Mouse (Mus musculus): ENCODE data around the gene Mpp2. TPM values are rescaled to one million over a fixed set of nuclear protein-coding genes. Genes with fewer than 3 reads are reported as not detected.

The Mpp2 gene
- polyA plus RNA-seq, 1 experiment from 2014 or later, result 13.4 TPM

- no peaks in the 10 kb centered on the region for H3K27me3 ChIP-seq
These were observed 68.6 kb downstream of the Mpp2 start for GRCm38 (mm10) chr11:102019736-102020135.

DNA sequence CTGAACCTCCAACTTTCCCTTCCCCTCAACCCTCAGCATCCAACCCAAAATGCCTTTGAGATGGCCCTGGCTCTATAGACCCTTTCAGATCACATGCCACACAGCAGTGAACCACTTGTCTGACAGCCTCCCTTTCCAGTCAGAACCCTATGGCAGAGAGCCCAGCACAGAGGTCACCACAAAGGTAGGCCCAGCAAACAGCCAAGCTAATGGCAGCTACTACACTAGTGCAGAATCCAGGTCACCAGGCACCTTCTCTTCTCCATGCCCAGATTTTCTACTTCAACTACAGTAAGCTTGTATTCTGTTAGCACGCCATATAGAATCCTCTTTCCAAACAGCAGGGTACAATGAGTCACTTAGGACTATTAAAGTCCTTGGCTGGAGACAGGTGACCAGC lies 72.2 kb downstream of the Mpp2 start:
- Histone ChIP-seq H3K27me3 (no peaks in the 10 kb centered on the region), H3K4me3 (no peak overlapping the region), H3K9ac (no peak overlapping the region), H3K36me3 (peaks cover 46% of the 10 kb centered on the region), H3K27ac (no peak overlapping the region), H3K4me1 (no peaks in the 10 kb centered on the region), H3K4me2 (replicated peaks) (no peak overlapping the region), H3K9me3 (no peaks in the 10 kb centered on the region)
- 76% methylated on average over 1 of the region's 1 CpGs for WGBS
- ATAC-seq (ENCODE audit: low FRiP score, low read depth), result no peak

More at GRCm38 (mm10) chr11:102019736-102020135, 68.6 kb downstream of the Mpp2 start:
- 79% methylated on average over 9 of the region's 9 CpGs for WGBS
- no peak overlapping the region for H3K4me2 ChIP-seq (replicated peaks)
- no peak overlapping the region for H3K4me3 ChIP-seq
- H3K27ac ChIP-seq, result no peak overlapping the region
- no peak for ATAC-seq (ENCODE audit: low FRiP score, low read depth)
- no peaks in the 10 kb centered on the region for H3K4me1 ChIP-seq
- H3K9me3 ChIP-seq, result no peaks in the 10 kb centered on the region
- peaks cover 30% of the 10 kb centered on the region for H3K36me3 ChIP-seq
- H3K9ac ChIP-seq, result no peak overlapping the region

GRCm38 (mm10) chr11:102015472-102015871 lies 72.8 kb downstream of the Mpp2 start:
- ATAC-seq (ENCODE audit: low FRiP score, low read depth), result no peak
- Histone ChIP-seq H3K4me2 (replicated peaks) (no peak overlapping the region), H3K27ac (no peak overlapping the region), H3K9ac (no peak overlapping the region), H3K36me3 (peaks cover 46% of the 10 kb centered on the region), H3K4me3 (no peak overlapping the region), H3K4me1 (peaks cover 2% of the 10 kb centered on the region; the same call in 1 of the 2 replicates), H3K9me3 (no peaks in the 10 kb centered on the region), H3K27me3 (no peaks in the 10 kb centered on the region)
- 58% methylated on average over 6 of the region's 6 CpGs for WGBS

GRCm38 (mm10) chr11:102013201-102013600 lies 75.1 kb downstream of the Mpp2 start:
- Histone ChIP-seq H3K27me3 (no peaks in the 10 kb centered on the region), H3K9me3 (no peaks in the 10 kb centered on the region), H3K4me1 (peaks cover 14% of the 10 kb centered on the region; the same call in 1 of the 2 replicates), H3K4me3 (no peak overlapping the region), H3K4me2 (replicated peaks) (no peak overlapping the region), H3K9ac (no peak overlapping the region), H3K36me3 (peaks cover 51% of the 10 kb centered on the region), H3K27ac (no peak overlapping the region)
- WGBS, result 90% methylated on average over 8 of the region's 8 CpGs
- ATAC-seq (ENCODE audit: low FRiP score, low read depth), result no peak

- peaks cover 53% of the 10 kb centered on the region for H3K36me3 ChIP-seq
- no peaks in the 10 kb centered on the region for H3K9me3 ChIP-seq
- ATAC-seq (ENCODE audit: low FRiP score, low read depth), result no peak
- H3K27ac ChIP-seq, result no peak overlapping the region
- 75% methylated on average over 8 of the region's 8 CpGs for WGBS
- no peaks in the 10 kb centered on the region for H3K27me3 ChIP-seq
- no peak overlapping the region for H3K9ac ChIP-seq
- no peak overlapping the region for H3K4me3 ChIP-seq
- no peak overlapping the region for H3K4me2 ChIP-seq (replicated peaks)
- peaks cover 14% of the 10 kb centered on the region; the same call in 1 of the 2 replicates for H3K4me1 ChIP-seq
These were observed 76.8 kb downstream of the Mpp2 start for GRCm38 (mm10) chr11:102011510-102011909.

- Histone ChIP-seq H3K9me3 (no peaks in the 10 kb centered on the region), H3K36me3 (peaks cover 58% of the 10 kb centered on the region), H3K9ac (peak overlapping the region; percentile 3; the same call in 1 of the 2 replicates), H3K4me3 (no peak overlapping the region), H3K27ac (peak overlapping the region; percentile 48; the same call in 1 of the 2 replicates), H3K4me2 (replicated peaks) (0 out of 2 replicates have a peak overlapping the region, but pooled peaks have one; percentile 2), H3K27me3 (no peaks in the 10 kb centered on the region), H3K4me1 (peaks cover 14% of the 10 kb centered on the region; the same call in 1 of the 2 replicates)
- 23% methylated on average over 13 of the region's 13 CpGs for WGBS
- ATAC-seq (ENCODE audit: low FRiP score, low read depth), result no peak
These were observed 78.2 kb downstream of the Mpp2 start for GRCm38 (mm10) chr11:102010140-102010539.

DNA sequence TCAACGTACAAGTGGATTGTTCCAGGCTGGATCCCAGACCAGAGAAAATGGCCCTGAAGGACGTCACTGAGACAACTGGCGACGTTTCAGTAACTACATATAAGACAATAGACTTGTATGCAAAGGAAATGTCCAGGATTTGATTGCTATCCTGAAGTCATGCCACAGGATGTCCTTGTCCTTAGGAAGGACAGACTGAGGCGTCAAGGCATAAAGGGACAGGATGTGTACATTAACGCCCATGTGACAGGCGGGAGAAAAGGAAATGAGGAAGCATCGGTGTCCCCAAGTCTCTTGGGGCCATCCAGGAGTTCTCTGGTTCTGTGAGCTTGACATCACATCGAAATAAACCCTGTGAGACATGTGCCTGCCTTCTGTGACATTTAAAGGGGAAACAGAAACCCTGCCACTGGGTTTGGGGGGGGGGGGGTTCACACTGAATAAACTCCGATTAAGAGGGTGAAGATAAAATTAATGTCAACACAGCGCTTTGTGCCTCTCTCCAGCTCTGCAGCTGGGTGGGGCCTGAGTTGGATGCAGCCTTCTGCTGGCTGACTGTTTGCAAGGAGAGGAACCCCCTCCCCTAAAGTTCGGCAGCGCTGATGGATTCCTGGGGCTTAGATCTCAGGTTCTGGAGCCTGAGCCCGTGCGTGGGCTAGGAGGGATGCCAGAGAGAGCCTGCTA lies 79.2 kb downstream of the Mpp2 start:
- Histone ChIP-seq H3K27ac (no peak overlapping the region), H3K27me3 (no peaks in the 10 kb centered on the region), H3K36me3 (peaks cover 60% of the 10 kb centered on the region)

DNA sequence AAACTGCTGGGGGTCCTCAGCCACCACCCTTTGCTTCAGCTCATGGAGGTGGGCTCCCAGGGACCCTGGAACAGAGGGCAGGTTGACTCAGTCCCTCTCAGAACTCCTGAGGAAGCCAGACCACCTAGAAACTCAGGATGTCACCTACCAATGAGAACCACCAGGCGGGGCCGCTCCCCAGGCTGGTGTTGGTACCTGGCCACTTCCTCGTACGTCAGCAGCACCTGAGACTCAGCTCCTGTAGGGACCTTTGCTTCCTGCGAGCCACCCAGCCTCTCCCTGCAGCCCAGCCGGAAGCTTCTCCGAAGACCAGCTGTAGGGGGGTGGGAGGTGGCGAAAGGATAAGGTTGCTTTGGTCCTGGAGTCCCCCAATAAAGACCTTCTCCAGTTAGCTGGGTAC lies 79.9 kb downstream of the Mpp2 start:
- no peak for ATAC-seq (ENCODE audit: low FRiP score, low read depth)
- no peak overlapping the region for H3K9ac ChIP-seq
- H3K36me3 ChIP-seq, result peaks cover 63% of the 10 kb centered on the region
- H3K4me3 ChIP-seq, result no peak overlapping the region
- H3K9me3 ChIP-seq, result no peaks in the 10 kb centered on the region
- peaks cover 14% of the 10 kb centered on the region; the same call in 1 of the 2 replicates for H3K4me1 ChIP-seq
- no peak overlapping the region for H3K27ac ChIP-seq
- H3K4me2 ChIP-seq (replicated peaks), result no peak overlapping the region
- H3K27me3 ChIP-seq, result no peaks in the 10 kb centered on the region
- 85% methylated on average over 8 of the region's 8 CpGs for WGBS

More for the DNA sequence above, 79.2 kb downstream of the Mpp2 start:
- ATAC-seq (ENCODE audit: low FRiP score, low read depth), result no peak
- Histone ChIP-seq H3K9ac (no peak overlapping the region), H3K4me2 (replicated peaks) (no peak overlapping the region), H3K9me3 (no peaks in the 10 kb centered on the region), H3K4me1 (peaks cover 14% of the 10 kb centered on the region; the same call in 1 of the 2 replicates), H3K4me3 (no peak overlapping the region)
- WGBS, result 86% methylated on average over 15 of the region's 15 CpGs

Other genes with a start within 250 kb of the Mpp2 start
- 17.1 and 20.8 TPM in 2 replicates for gene Meox1, start 194.1 kb downstream of the Mpp2 start, polyA plus RNA-seq (2015; fragmentation: Nextera tagmentation; extraction: Ambion mirVana)
- 0.38 TPM in 2 replicates for gene Sost, start 121.5 kb downstream of the Mpp2 start, polyA plus RNA-seq (2015; fragmentation: Nextera tagmentation; extraction: Ambion mirVana)
- gene Cfap97d1, start 104.2 kb downstream of the Mpp2 start, polyA plus RNA-seq (2015; fragmentation: Nextera tagmentation; extraction: Ambion mirVana), result not detected in 2 replicates
- gene Dusp3, start 101.5 kb downstream of the Mpp2 start, polyA plus RNA-seq (2015; fragmentation: Nextera tagmentation; extraction: Ambion mirVana), result 18.6 and 19.4 TPM in 2 replicates
- 10.0 and 10.2 TPM in 2 replicates for gene Mpp3, start 60.1 kb downstream of the Mpp2 start, polyA plus RNA-seq (2015; fragmentation: Nextera tagmentation; extraction: Ambion mirVana)
- 0.49 and 0.78 TPM in 2 replicates for gene Cd300lg, start 47.0 kb downstream of the Mpp2 start, polyA plus RNA-seq (2015; fragmentation: Nextera tagmentation; extraction: Ambion mirVana)
- not detected in 2 replicates for gene Ppy, start 12.8 kb upstream of the Mpp2 start, polyA plus RNA-seq (2015; fragmentation: Nextera tagmentation; extraction: Ambion mirVana)
- not detected in 2 replicates for gene Pyy, start 19.3 kb upstream of the Mpp2 start, polyA plus RNA-seq (2015; fragmentation: Nextera tagmentation; extraction: Ambion mirVana)
- gene Nags, start 57.0 kb upstream of the Mpp2 start, polyA plus RNA-seq (2015; fragmentation: Nextera tagmentation; extraction: Ambion mirVana), result 0.14 TPM in 1 of 2 replicates, not detected in the other
- 44.7 and 46.1 TPM in 2 replicates for gene Tmem101, start 67.9 kb upstream of the Mpp2 start, polyA plus RNA-seq (2015; fragmentation: Nextera tagmentation; extraction: Ambion mirVana)
- 134 and 145 TPM in 2 replicates for gene Lsm12, start 96.8 kb upstream of the Mpp2 start, polyA plus RNA-seq (2015; fragmentation: Nextera tagmentation; extraction: Ambion mirVana)
- 35.6 and 36.1 TPM in 2 replicates for gene G6pc3, start 101.1 kb upstream of the Mpp2 start, polyA plus RNA-seq (2015; fragmentation: Nextera tagmentation; extraction: Ambion mirVana)
- 61.9 and 68.6 TPM in 2 replicates for gene Hdac5, start 141.7 kb upstream of the Mpp2 start, polyA plus RNA-seq (2015; fragmentation: Nextera tagmentation; extraction: Ambion mirVana)
- 15.8 and 16.1 TPM in 2 replicates for gene BC030867, start 160.4 kb upstream of the Mpp2 start, polyA plus RNA-seq (2015; fragmentation: Nextera tagmentation; extraction: Ambion mirVana)
- gene Asb16, start 180.2 kb upstream of the Mpp2 start, polyA plus RNA-seq (2015; fragmentation: Nextera tagmentation; extraction: Ambion mirVana), result 0.22 TPM in 2 replicates
- 52.8 and 57.3 TPM in 2 replicates for gene Tmub2, start 196.4 kb upstream of the Mpp2 start, polyA plus RNA-seq (2015; fragmentation: Nextera tagmentation; extraction: Ambion mirVana)
- gene Atxn7l3, start 208.1 kb upstream of the Mpp2 start, polyA plus RNA-seq (2015; fragmentation: Nextera tagmentation; extraction: Ambion mirVana), result 20.7 and 21.4 TPM in 2 replicates
- gene Ubtf, start 231.2 kb upstream of the Mpp2 start, polyA plus RNA-seq (2015; fragmentation: Nextera tagmentation; extraction: Ambion mirVana), result 83.9 and 85.9 TPM in 2 replicates